Mouse (Mus musculus) layer of hippocampus, postnatal 25 days (tissue): ENCODE data around the gene Olfr648. TPM values are rescaled to one million over a fixed set of nuclear protein-coding genes. Genes with fewer than 3 reads are reported as not detected.

Experiments
- total RNA-seq, 2 experiments: library from RNA; stranded (reverse); gene quantifications; 2 replicates each; pipeline ENCODE4 v1.2.3; 2021

Gene Olfr648
- total RNA-seq, 2 experiments from 2014 or later, result 0.10 to 0.23 TPM

Other genes starting within 250 kb of the Olfr648 start
- gene Olfr632, start 249.0 kb downstream of the Olfr648 start, total RNA-seq, result not detected
- gene Olfr633, start 239.0 kb downstream of the Olfr648 start, total RNA-seq, result not detected
- under 1 TPM; 0.05 to 0.07 TPM for gene Olfr635, start 212.2 kb downstream of the Olfr648 start, total RNA-seq
- not detected for gene Olfr638, start 184.6 kb downstream of the Olfr648 start, total RNA-seq
- gene Olfr639, start 166.1 kb downstream of the Olfr648 start, total RNA-seq, result under 1 TPM; 0.05 to 0.16 TPM
- gene Olfr640, start 157.8 kb downstream of the Olfr648 start, total RNA-seq, result not detected
- gene Olfr641, start 147.9 kb downstream of the Olfr648 start, total RNA-seq, result not detected
- not detected for gene Olfr642, start 130.7 kb downstream of the Olfr648 start, total RNA-seq
- not detected for gene 4930516K23Rik, start 121.9 kb downstream of the Olfr648 start, total RNA-seq
- not detected for gene Olfr644, start 111.5 kb downstream of the Olfr648 start, total RNA-seq
- not detected for gene Olfr645, start 97.9 kb downstream of the Olfr648 start, total RNA-seq
- not detected for gene Olfr646, start 78.5 kb downstream of the Olfr648 start, total RNA-seq
- not detected for gene Ubqln5, start 53.6 kb downstream of the Olfr648 start, total RNA-seq
- not detected for gene Olfr643, start 46.0 kb downstream of the Olfr648 start, total RNA-seq
- gene Ubqln3, start 40.1 kb downstream of the Olfr648 start, total RNA-seq, result not detected
- gene Ubqlnl, start 32.8 kb downstream of the Olfr648 start, total RNA-seq, result not detected
- gene Olfm5, start 18.6 kb downstream of the Olfr648 start, total RNA-seq, result not detected
- not detected for gene Olfr649, start 12.6 kb upstream of the Olfr648 start, total RNA-seq
- under 1 TPM; 0.30 to 0.59 TPM for gene Trim6, start 35.4 kb upstream of the Olfr648 start, total RNA-seq
- gene Trim34a, start 61.1 kb upstream of the Olfr648 start, total RNA-seq, result under 1 TPM; 0.69 to 0.96 TPM
- under 1 TPM; 0.25 to 0.94 TPM for gene Trim5, start 104.7 kb upstream of the Olfr648 start, total RNA-seq
- gene Trim12a, start 132.1 kb upstream of the Olfr648 start, total RNA-seq, result 1 to 10 TPM; 1.9 to 3.2 TPM
- under 1 TPM in 1 of 2 experiments, not detected in 1; 0.25 TPM for gene Trim34b, start 146.1 kb upstream of the Olfr648 start, total RNA-seq
- 1 to 10 TPM; 1.2 to 2.1 TPM for gene Trim12c, start 170.0 kb upstream of the Olfr648 start, total RNA-seq
- gene Trim30b, start 186.5 kb upstream of the Olfr648 start, total RNA-seq, result not detected
- not detected for gene Trim30c, start 217.4 kb upstream of the Olfr648 start, total RNA-seq